Mouse (Mus musculus) heart, adult 11 months (tissue): ENCODE measurements at regions not wholly inside any gene's neighbourhood (a gene's known extent, or its start where the extent isn't known, plus 50 kb on each side); places are given as distances from the start of the nearest gene placed in this dataset.
"Not testable (repeated sequence)": the region's sequence is repeated elsewhere in the genome, so short reads cannot be mapped to it uniquely, and the experiment has no call there.

Experiments
- DNase-seq: peaks from one replicate; pipeline ENCODE4 v3.0.0; 2022

DNA sequence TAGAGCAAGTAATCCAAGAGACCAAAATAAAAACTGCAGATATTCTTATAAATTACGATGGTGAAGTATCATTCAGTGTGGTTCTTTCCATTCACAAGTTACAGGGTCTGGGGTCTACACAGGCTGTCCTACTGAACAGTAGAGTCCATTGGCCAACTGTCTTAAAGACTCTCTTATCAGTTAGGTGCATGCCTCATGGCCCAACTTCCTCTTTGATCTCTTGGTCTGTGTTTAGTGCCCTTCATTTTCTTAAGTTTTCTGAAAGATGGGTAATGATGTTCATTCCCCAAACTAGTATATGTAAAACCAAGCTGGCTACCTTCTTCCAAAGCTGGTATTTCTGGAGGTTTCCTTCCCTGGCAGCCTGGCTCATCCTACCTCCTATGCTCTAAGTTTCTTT is 268.7 kb upstream of the Ift57 start:
- no peak for DNase-seq

DNA sequence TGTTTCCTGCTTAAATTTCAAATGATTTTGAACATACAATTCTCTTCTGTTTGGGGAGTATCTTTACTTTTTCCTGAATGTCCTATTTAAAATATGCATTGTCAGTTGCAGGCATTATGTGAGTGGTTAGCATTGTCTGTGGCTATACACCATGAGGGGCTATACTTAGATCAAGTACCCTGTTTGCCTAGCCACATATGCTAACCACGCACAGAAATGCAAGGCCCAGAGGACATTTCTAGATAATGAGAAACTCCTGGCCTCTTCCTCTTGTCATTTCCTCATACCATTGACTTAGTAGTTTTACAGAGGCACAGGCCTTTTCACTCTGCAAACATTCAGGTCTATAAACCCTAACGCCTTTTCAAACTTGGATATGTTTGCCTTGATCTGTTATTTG is 267.1 kb upstream of the Ift57 start:
- DNase-seq, result no peak

GRCm38 (mm10) chr16:49441225-49441624 is 257.8 kb upstream of the Ift57 start:
- no peak for DNase-seq

- DNase-seq, result not testable (repeated sequence)
Measured at GRCm38 (mm10) chr16:49447356-49447755, 251.7 kb upstream of the Ift57 start.

- peak; percentile 91 for DNase-seq
Measured at GRCm38 (mm10) chr16:49493881-49494280, 205.2 kb upstream of the Ift57 start.

- DNase-seq, result peak; percentile 55
Measured at GRCm38 (mm10) chr16:49497521-49498010, 201.5 kb upstream of the Ift57 start.

GRCm38 (mm10) chr16:49500818-49501217 is 198.2 kb upstream of the Ift57 start:
- peak; percentile 81 for DNase-seq

- DNase-seq, result peak; percentile 91
Measured at GRCm38 (mm10) chr16:49503897-49504413, 195.1 kb upstream of the Ift57 start.

GRCm38 (mm10) chr16:49504669-49505068 is 194.4 kb upstream of the Ift57 start:
- peak; percentile 77 for DNase-seq

- peak; percentile 78 for DNase-seq
Measured at GRCm38 (mm10) chr16:49505271-49505670, 193.8 kb upstream of the Ift57 start.

- DNase-seq, result no peak
Measured at GRCm38 (mm10) chr16:49518844-49519243, 180.2 kb upstream of the Ift57 start.

DNA sequence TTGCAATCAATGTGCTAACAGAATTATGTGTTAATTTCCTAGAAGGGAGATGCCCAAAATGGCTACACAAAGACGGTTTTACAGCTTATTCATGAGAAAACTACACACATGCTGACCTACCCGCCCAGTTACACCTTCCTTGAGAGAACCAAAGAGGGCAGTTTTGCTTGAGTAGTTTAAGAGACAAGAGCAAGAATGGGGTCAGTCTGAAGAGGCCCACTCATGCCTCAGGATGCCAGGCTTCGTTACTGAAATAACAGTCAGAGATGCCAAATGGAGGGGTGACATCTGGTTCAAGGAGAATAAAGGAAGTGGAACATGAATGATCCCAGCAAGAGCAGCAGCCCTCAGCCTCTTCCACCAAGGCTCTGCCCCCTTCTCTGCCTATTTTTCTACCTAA is 178.6 kb upstream of the Ift57 start:
- DNase-seq, result no peak

- no peak for DNase-seq
Measured at GRCm38 (mm10) chr16:49521685-49522084, 177.3 kb upstream of the Ift57 start.

DNA sequence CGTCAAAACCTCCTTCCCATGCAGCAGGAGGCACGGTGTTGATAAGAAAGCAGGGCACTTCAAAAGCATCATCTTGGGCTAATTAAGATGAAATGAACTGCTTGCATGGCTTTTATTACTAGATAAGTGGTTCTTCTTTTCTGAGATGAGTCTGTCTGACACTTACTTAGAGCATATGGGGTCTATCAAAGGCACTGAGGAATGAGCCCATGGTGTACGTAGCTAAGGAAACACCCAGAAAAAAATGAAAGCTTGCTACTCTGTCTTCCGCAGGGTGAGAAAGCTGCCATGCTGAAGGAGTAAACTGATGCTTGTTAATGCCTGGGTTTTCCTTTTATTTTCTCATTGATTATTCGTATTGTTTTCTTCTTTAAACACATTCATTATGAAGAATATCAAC is 176.5 kb upstream of the Ift57 start:
- no peak for DNase-seq

DNA sequence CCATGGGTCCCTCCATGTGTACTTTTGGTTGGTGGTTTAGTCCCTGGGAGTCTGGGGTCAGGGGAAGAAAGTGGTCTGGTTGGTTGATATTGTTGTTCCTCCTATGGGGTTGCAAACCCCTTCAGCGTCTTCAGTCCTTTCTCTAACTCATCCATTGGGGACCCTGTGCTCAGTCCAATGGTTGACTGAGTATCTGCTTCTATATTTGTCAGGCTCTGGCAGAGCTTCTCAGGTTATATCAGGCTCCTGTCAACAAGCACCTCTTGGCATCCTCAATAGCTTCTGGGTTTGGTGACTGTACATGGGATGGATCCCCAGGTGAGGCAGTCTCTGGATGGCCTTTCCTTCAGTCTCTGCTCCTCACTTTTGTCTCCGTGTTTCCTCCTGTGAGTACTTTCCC is 170.4 kb upstream of the Ift57 start:
- peak; percentile 90 for DNase-seq

DNA sequence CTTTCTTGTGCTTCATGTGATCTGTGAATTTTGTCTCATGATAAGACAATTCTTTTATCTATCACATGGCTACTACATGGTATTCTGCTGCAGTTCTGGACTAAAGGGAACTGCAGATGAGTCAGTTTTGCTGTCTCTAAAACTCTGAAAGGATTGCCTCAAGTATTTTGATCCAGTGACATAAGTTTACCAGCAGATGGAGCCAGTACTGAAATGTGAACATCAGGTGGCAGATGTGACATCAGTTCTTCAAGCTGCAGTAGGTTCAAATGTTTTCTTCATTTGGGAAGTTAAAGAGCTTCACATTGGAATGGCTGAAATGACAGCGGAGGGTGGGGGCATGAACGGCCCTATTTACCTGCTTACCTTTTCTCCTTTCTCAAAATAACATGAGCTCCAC is 170.0 kb upstream of the Ift57 start:
- DNase-seq, result no peak

- no peak for DNase-seq
Measured at GRCm38 (mm10) chr16:49530051-49530450, 169.0 kb upstream of the Ift57 start.

DNA sequence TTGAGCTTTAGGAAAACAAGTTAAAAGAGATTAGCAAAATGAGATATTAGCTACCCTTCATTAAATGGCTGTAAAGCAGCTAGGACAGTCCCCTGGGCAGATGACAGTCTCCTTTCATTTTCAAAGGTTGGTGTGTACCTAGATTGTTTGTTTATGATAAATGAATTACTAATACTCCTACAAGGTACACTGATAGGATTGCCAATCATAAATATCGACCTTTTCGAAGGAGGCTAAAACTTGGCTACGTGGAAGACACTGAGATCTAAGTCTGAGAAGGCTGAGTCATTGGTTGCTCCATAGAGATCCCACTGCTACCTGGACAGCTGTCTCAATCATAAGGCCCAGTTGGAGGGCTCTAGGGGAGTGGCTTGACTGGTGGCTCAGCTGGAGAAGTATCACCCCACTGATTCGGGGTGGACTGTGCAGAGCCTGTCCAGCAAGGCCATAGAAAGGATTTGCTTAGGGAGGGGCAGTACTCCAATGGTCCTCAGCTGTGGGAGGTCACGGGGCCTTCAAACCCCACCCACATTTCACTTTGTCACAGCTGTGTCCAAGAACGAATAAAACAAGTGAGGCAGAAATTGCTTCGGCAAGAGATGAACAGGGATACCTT is 166.9 kb upstream of the Ift57 start:
- no peak for DNase-seq

- DNase-seq, result no peak
Measured at GRCm38 (mm10) chr16:49533498-49533998, 165.5 kb upstream of the Ift57 start.

DNA sequence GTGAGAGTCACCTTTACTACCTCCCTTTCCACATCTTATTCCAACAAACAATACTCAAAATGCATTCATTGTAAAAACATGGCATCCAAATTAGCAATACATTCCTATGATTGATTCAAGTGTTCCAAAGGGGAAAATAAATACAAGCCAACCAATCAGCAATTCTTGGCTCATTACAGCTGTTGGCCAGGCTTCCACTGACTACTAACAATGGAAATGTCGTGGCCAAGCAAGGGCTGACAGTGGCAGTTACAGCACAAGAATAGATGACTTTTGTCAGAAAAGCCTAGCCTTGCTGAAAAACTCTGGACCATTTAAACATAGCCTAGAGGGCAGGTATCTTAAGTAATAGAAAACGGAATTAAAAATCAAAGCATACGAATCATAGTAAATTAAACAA is 148.8 kb upstream of the Ift57 start:
- no peak for DNase-seq

DNA sequence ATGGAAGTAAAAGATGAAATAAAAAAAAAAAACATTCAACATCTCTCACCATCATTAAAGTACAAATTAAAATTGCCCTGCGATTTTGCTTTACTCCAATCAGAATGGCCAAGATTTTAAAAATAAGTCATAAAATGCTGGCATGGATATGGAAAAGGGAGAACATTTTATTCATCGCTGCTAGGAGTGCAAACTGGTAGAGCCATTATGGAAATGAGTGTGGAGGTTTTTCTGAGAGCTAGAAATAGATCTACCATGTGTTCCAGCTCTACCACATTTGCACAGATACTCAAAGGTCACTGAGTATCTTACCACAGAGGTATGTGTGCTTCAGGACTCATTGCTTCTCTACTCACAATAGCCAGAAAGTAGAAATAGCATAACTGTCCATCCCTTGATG is 129.0 kb upstream of the Ift57 start:
- no peak for DNase-seq

- DNase-seq, result no peak
Measured at GRCm38 (mm10) chr16:49572485-49573170, 126.4 kb upstream of the Ift57 start.

GRCm38 (mm10) chr16:49573171-49573517 is 125.9 kb upstream of the Ift57 start:
- no peak for DNase-seq

DNA sequence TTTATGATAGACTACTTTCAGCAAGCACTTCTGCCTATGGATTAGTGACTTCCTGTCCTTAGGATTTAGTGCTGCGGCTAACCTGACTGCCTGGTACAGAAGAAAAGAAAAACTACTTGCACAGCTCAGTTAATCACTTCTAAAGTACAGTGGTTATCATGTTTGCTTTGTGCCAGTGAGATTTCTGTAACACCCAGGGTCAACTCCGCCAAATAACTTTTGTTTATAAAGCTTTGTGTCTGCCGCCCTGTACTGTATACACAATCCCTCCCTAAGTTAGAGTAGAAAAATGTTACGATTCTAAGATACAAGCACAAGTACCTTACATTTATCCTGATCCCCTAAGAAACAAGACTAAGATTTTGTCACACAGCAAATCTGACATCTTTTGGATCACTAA is 120.1 kb upstream of the Ift57 start:
- DNase-seq, result no peak
